Mouse (Mus musculus): ENCODE results near the gene Cfap20. TPM values are rescaled to one million over a fixed set of nuclear protein-coding genes. Genes with fewer than 3 reads are reported as not detected.

Cfap20 gene
- polyA plus RNA-seq (2014; fragmentation: Illumina TruSeq; extraction: RNeasy Lipid Tissue Mini Kit (QIAGEN cat#74804); ENCODE audit: low read depth, low replicate concordance), result 51.0 TPM

DNA sequence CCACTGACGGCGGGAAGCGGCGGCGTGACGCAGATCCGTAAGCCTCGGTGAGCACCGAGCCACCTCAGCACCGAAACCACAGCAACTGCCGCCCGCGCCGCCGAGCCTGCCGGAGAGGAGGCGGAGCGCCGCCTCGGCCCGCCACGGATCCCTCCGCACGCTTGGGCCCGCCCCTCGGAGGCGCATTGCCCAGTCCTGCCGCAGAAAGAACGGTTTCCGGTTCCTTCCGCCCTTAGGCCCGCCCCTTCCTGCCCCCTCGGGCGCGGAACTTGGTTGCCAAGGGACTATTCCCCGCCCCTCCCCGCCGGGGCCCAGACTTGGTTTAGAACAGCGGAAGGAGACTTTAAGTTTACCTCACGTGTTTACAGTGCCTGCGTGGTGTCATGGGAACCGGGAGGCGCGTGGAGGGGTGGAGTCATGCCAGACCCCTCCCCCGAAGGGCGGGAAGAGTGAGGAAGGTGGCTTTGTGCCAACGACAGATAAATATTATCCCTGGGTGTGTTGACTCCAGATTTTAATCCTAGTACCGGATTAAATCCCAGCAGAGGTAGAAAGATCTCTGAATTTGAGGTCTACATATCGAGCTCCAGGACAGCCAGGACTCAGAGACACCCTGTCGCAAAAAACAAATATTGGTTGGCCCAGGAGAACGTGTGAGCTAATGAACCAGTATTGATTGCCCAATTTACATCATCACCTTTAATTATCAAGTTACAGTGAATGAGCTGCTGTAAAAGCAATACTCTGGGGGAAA is at the start of gene Cfap20:
Cfap20 (minus strand) TSS at position 184 of the 754 bp plus-strand sequence.

Other genes starting within 250 kb of the Cfap20 start
- 5.0 TPM for gene Kifc3, start 232.1 kb downstream of the Cfap20 start, polyA plus RNA-seq (2014; fragmentation: Illumina TruSeq; extraction: RNeasy Lipid Tissue Mini Kit (QIAGEN cat#74804); ENCODE audit: low read depth, low replicate concordance)
- 0.29 TPM for gene Cngb1, start 128.3 kb downstream of the Cfap20 start, polyA plus RNA-seq (2014; fragmentation: Illumina TruSeq; extraction: RNeasy Lipid Tissue Mini Kit (QIAGEN cat#74804); ENCODE audit: low read depth, low replicate concordance)
- not detected for gene Tepp, start 124.3 kb downstream of the Cfap20 start, polyA plus RNA-seq (2014; fragmentation: Illumina TruSeq; extraction: RNeasy Lipid Tissue Mini Kit (QIAGEN cat#74804); ENCODE audit: low read depth, low replicate concordance)
- gene Zfp319, start 102.9 kb downstream of the Cfap20 start, polyA plus RNA-seq (2014; fragmentation: Illumina TruSeq; extraction: RNeasy Lipid Tissue Mini Kit (QIAGEN cat#74804); ENCODE audit: low read depth, low replicate concordance), result 2.2 TPM
- gene Usb1, start 102.6 kb downstream of the Cfap20 start, polyA plus RNA-seq (2014; fragmentation: Illumina TruSeq; extraction: RNeasy Lipid Tissue Mini Kit (QIAGEN cat#74804); ENCODE audit: low read depth, low replicate concordance), result 1.5 TPM
- gene Mmp15, start 82.6 kb downstream of the Cfap20 start, polyA plus RNA-seq (2014; fragmentation: Illumina TruSeq; extraction: RNeasy Lipid Tissue Mini Kit (QIAGEN cat#74804); ENCODE audit: low read depth, low replicate concordance), result 0.47 TPM
- gene Csnk2a2, start 55.2 kb upstream of the Cfap20 start, polyA plus RNA-seq (2014; fragmentation: Illumina TruSeq; extraction: RNeasy Lipid Tissue Mini Kit (QIAGEN cat#74804); ENCODE audit: low read depth, low replicate concordance), result 234 TPM
- 0.47 TPM for gene Ccdc113, start 99.2 kb upstream of the Cfap20 start, polyA plus RNA-seq (2014; fragmentation: Illumina TruSeq; extraction: RNeasy Lipid Tissue Mini Kit (QIAGEN cat#74804); ENCODE audit: low read depth, low replicate concordance)
- gene Prss54, start 141.5 kb upstream of the Cfap20 start, polyA plus RNA-seq (2014; fragmentation: Illumina TruSeq; extraction: RNeasy Lipid Tissue Mini Kit (QIAGEN cat#74804); ENCODE audit: low read depth, low replicate concordance), result not detected
- gene Gins3, start 198.6 kb upstream of the Cfap20 start, polyA plus RNA-seq (2014; fragmentation: Illumina TruSeq; extraction: RNeasy Lipid Tissue Mini Kit (QIAGEN cat#74804); ENCODE audit: low read depth, low replicate concordance), result 5.7 TPM
- 8.2 TPM for gene Ndrg4, start 242.1 kb upstream of the Cfap20 start, polyA plus RNA-seq (2014; fragmentation: Illumina TruSeq; extraction: RNeasy Lipid Tissue Mini Kit (QIAGEN cat#74804); ENCODE audit: low read depth, low replicate concordance)

Measured in adrenal gland, adult 10 weeks (tissue).